Mouse (Mus musculus) testis, postnatal 10 days (tissue): ENCODE results near the gene Agap2.
"Not testable (repeated sequence)": the region's sequence is repeated elsewhere in the genome, so short reads cannot be mapped to it uniquely, and the experiment has no call there.

Experiments used
- DNase-seq: peaks from one replicate; pipeline ENCODE4 v3.0.0; 2021; ENCODE audit warnings: low spot score

Gene Agap2

DNA sequence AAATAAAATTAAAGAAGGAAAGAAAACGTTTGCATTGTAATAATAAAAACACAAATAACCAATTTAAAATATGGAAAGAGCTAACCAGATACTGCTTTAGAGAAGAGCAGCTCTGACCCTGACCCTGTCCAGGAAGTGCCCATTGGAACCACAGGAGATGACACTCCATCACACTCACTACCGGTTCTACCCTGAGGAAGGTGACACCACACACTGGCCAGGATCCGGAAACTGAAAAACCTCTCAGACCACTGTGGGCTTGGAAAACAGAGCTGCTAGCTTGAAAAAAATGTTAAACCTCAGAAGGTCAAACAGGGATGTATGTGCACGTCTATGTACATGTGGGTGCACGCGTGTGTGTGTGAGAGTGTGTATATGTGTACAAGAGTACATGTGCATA lies 26.1 kb downstream of the Agap2 start:
- no peak for DNase-seq

DNA sequence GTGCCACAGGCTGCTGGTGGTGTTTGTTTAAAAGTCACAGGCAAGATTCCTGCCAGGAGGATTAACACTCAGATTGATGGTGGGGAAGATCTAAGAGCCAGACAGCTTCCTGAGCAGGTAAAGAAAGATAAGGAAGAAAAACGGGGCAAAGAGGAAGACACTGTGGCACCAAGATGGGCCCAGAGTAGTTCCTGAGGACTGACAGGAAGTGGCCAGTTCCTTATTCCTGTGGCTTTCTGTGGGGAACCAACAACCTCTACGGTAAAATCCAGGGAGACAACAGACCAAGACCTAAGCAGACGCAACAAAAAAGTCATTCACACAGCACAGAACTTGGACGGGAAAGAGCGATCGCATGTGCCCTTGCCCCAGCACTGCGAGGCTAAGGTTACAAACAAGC lies 28.5 kb downstream of the Agap2 start:
- DNase-seq = no peak

DNA sequence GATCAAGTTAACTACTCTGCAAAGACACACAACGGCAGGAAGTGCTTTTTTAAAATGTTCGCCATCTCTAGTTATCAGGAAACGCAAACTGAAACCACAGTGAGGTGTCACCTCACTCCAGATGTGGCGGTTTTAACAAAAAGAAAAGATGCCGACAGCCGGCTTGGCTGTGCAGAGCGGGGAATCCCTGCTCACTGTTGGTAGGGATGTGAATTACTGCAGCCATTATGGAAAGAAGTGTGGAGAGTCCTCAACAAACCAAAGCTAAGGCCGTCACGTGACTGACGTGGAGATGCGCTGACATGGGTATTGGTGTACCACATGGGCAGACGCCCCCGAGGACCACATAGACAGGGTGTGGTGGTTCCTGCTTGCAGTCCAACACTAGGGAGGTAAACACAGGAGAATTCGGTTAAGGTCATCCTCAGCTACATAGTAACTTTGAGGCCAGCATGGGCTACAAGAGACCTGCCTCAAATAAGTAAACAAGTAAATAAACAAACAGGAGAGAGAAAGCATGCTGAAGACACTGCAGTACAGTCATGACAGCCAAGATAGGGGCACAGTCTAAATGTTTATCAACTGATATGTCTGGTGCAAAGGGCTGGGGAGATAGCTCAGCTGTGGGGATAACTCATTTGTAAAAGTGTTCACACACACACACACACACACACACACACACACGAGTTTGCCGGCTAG lies 32.6 kb downstream of the Agap2 start:
- no peak for DNase-seq

DNA sequence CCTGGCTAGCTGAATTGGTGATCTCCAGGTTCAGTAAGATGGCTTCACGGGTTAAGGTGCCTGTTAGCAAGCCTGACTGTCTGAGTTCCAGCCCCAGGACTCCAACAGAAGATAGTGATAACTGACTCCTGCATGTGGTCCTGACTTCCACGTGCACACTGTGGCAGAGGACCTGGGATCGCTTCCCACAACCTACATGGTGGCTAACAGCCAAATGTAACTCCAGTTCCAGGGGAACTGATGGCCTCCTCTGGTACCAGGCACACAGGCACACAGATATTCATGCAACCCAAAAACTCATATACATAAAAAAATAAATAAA lies 33.1 kb downstream of the Agap2 start:
- DNase-seq = no peak

GRCm38 (mm10) chr10:127111001-127111887 lies 36.2 kb downstream of the Agap2 start:
- DNase-seq = no peak

DNA sequence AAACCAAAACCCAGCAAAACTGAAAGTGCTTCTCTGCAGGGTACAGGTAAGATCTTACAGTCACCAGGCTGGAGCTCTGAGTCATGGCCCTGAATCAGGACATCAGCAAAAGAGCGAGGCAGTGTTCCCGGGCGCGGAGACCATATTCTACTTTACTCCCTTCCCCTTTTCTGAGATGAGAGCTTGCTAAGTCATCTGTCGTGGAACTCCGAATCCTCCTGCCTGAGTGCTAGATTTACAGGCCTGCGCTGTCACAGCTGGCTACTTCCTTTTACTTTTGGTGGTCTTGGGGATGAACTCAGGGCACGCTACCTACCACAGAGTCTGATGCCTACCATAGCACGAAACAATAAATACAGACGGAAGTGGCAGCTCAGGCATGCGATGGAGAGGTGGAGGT lies 39.3 kb downstream of the Agap2 start:
- DNase-seq = no peak

DNA sequence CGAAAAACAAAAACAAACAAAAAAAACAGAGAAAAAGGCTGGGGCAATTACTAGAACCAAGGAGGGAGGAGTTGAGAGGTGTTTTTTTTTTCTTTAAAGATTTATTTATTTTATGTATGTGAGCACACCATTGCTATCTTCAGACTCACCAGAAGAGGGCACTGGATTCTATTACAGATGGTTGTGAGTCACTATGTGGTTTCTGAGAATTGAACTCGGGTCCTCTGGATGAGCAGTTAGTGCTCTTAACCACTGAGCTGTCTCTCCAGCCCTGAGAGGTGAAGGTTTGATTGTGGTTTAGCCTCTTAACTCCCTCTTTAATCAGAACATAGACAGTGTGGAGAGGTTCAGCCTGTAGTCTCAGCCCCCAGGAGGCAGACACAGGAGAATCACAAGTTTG lies 40.0 kb downstream of the Agap2 start:
- DNase-seq = no peak

DNA sequence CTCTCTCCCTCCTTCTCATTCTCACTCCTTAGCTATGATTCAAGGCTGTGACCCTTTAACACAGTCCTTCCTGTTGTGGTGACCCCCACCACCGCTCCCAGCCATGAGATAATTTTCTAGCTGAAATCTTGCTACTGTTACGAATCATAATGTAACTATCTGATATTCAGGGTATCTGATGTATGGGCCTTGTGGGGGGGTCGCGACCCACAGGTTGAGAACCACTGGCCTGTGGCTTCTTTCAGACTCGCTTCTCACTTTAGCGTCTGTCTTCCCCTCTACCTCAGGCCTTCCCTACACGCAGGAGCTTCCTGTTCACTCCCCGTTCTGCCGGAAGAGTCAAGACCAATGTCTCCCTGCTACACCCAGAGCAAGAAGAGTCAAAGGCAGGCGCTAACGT lies 43.4 kb downstream of the Agap2 start:
- DNase-seq = no peak

DNA sequence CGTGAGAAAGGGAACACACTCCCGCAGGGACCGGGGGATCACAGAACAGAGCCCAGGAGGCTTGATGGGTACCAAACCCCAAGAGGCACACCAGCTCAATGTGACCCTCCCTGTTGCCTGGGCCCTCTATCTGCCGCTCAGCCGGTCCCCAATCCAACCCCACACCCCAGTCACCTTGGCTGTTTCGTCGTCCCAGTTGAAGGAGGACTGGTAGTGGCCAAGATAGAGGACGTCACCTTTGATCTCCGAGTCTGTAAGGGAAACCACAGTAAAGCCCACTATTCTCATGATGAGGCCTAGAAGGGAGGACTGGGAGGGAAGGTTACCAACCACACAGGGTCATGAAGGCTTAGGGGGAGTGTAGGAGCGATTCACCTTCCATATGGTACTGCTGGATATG lies 44.1 kb downstream of the Agap2 start:
- no peak for DNase-seq

DNA sequence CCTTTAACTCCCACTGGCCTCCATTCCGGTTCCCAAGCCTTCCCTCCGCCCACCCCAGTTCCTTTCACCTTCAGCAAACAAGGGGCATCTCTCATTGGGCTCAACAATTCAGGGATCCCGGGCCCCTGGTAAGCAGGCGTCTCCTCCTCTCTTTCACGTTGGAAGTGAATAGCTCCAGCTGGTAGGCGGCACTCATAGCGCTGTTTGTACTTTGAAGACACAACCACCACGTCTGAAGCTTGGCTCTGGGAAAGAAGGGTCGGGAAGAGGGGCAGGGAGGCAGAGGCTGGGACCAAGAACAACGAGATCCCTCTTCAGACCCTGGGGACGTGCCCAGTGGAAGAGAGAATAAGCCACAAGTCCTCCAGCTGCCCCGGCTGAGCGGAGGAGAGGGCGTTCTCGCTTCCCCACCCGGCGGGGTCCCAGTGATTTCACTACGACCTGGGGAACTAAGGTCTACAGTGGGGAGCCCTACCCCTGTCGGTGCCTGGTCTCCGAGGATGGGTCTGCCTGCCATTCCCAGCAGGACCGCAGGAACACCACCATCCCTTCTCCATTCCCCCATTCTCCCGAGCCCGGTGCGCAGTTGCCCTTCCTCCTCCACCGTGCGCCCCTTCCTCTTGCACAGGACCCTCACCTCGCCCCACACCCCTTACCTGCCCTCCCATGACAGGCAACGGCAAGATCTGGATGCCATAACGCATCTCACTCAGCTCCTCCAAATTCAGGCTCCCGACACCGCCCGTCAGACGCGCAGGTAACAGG lies 45.4 kb downstream of the Agap2 start:
- DNase-seq = peak; percentile 55

GRCm38 (mm10) chr10:127121066-127121477 lies 46.0 kb downstream of the Agap2 start, which contains the start of gene Os9:
Gene Os9 (minus strand): TSS chr10:127121131.
- DNase-seq = peak; percentile 94

DNA sequence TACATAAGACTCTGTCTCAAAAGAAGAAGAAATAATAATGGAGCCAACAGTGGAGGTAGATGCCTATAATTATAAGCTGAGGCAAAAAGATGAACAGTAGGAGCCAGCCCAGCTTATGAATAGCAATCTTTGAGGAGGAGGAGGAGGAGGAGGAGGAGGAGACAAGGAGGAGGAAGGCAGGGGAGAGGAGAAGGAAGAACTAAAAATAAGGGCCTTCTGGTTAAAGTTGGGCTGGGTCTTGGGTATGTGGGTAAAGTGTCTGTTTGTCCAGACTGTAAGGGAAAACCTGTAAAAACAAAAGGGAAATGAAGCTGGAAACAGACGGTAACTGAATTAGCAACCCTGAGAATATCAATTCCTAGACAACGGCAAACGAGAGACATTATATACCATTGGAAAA lies 46.9 kb downstream of the Agap2 start:
- no peak for DNase-seq

- DNase-seq = no peak
Measured at GRCm38 (mm10) chr10:127122784-127123435, 47.8 kb downstream of the Agap2 start.

DNA sequence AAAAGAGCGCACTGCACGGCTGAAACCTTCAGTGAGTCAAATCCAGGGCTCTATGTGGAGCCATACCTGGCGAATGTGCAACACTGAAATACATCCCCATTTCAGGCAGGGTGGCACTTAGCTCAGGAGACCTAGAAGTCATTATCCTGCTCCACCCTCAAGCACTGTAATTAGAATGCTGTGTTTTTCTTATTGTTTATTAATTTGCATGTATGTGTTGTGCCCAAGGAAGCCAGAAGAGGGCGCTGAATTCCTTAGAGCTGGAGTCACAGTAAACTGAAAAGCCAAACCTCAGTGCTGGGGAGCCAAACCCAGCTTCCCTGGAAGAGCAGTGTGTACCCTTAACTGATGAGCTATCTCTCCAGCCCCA lies 48.3 kb downstream of the Agap2 start:
- DNase-seq = peak; percentile 80

GRCm38 (mm10) chr10:127125210-127126001 lies 50.3 kb downstream of the Agap2 start:
- no peak for DNase-seq

DNA sequence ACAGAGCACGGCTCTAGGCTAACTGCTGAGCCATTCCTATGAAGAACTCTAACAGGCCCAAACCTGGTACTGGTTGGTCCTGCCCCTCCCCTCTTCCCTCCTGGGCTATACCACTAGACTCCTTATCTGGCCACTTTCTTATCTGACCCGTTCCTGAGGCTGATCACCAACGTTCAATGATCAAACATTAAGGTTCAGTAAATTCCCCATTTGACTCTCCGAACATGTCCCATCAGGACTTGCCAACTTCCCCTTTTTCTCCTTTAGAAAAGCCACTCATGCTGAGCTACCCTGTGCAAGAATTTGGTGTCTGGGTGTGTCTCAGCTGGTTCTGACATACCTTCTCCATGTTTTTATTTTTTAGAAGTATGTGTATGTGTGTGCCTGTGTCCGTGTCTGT lies 51.5 kb downstream of the Agap2 start:
- no peak for DNase-seq

DNA sequence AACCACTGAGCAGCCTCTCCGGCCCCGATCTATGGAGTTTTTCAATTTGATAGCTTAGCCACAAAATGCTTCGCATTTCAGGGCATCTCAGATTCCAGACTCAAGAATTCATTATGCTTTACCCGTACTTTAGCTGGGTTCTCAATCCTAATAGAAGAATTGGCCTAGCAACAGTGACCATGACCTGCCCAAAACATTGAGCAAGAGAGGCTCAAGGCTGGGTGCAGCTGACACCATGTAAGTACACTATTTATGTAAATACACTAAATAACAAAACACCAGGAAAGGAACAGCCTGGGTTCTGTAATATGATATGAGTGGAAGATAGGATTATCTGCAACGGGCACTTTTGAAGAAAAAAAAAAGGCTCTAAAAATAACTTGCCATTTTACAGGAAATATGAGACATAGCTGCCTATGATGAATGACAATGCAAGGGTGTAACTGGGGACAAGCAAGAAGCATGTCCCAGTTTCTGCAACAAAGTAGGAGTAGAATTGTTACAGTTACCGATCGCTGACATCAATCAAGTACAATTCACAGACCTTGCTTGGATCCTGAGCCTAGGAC lies 52.7 kb downstream of the Agap2 start:
- DNase-seq = no peak

GRCm38 (mm10) chr10:127129431-127129830 lies 54.3 kb downstream of the Agap2 start:
- no peak for DNase-seq

DNA sequence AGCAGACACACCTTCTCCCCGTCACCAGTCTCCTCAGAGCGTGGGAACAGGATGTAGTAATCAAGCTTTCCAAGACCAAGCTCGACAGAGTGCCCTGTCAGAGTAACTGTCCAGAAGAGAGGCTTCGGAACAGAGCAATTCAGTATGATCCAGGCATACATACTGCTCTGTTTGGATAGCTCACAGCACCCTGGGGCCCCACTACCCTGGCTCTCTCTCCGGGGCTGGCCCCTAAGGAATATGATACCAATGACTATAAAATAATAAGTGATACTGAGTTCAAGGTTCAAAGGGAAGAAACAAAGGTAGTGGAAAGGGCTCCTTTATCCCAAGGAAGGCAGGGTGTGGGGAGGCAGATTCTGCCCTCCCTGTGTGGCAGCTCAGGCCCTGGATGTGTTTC lies 57.4 kb downstream of the Agap2 start:
- no peak for DNase-seq

GRCm38 (mm10) chr10:127134394-127135035 lies 59.4 kb downstream of the Agap2 start:
- not testable (repeated sequence) for DNase-seq
